Mouse (Mus musculus): Measurements from ENCODE around the gene Pla2r1. TPM values are rescaled to one million over a fixed set of nuclear protein-coding genes. Genes with fewer than 3 reads are reported as not detected.

Gene Pla2r1
- polyA plus RNA-seq, 2 experiments: 1.0 to 1.1 TPM

DNA sequence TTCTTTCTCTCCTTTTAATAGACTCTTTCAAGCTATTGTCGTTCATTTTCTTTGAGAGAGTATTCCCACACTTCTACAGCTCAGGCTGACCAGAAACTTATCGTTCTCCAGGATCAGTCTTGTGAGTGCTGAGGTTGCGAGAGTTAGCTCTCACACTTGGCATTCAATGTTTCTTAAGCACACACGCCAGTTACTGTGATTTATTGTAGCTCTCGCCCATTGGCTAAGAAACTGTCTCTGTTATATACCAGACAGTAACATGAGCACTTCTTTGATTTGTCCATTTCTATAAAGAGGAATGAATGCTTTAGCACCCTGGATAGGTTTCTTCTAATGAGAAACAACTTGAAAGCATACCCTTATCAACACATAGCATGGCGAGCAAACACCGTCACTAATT lies 185.2 kb downstream of the Pla2r1 start:
- TF ChIP-seq POLR2A (IDR thresholded peaks at IDR 0.05; ENCODE audit: borderline replicate concordance, extremely low read depth, insufficient read depth, insufficient read length): no peak
- 88% methylated on average over 7 of the region's 7 CpGs for WGBS
- no peaks in the 10 kb centered on the region for H3K36me3 ChIP-seq (ENCODE audit: control insufficient read depth, insufficient read depth, low read length)
- ATAC-seq (ENCODE audit: low FRiP score, low read depth) (no peak), DNase-seq (ENCODE audit: low spot score) (no peak)
- no peak overlapping the region for H3K4me2 ChIP-seq (replicated peaks; ENCODE audit: low read depth, low read length, severe bottlenecking)
- H3K27ac ChIP-seq (replicated peaks; ENCODE audit: low read depth, low read length): no peak overlapping the region
- H3K4me3 ChIP-seq (replicated peaks; ENCODE audit: low read length): no peak overlapping the region
- no peak overlapping the region for H3K9ac ChIP-seq (ENCODE audit: low read depth, low read length, severe bottlenecking)
- no peaks in the 10 kb centered on the region for H3K9me3 ChIP-seq (ENCODE audit: control insufficient read depth, low read length)
- H3K4me1 ChIP-seq (ENCODE audit: control insufficient read depth, insufficient read depth, low read length): no peaks in the 10 kb centered on the region
- no peaks in the 10 kb centered on the region for H3K27me3 ChIP-seq (ENCODE audit: control insufficient read depth, insufficient read depth, low read length)

Other genes starting within 250 kb of the Pla2r1 start
- gene Ly75, start 170.0 kb downstream of the Pla2r1 start, polyA plus RNA-seq (2012; rRNA removed): 1.3 TPM in 2 replicates
- gene Ly75, start 170.0 kb downstream of the Pla2r1 start, polyA plus RNA-seq (2014; fragmentation: Nextera tagmentation; extraction: Ambion mirVana): 1.0 and 1.5 TPM in 2 replicates
- 1.8 and 2.6 TPM in 2 replicates for gene Itgb6, start 169.3 kb upstream of the Pla2r1 start, polyA plus RNA-seq (2012; rRNA removed)
- 2.7 and 3.3 TPM in 2 replicates for gene Itgb6, start 169.3 kb upstream of the Pla2r1 start, polyA plus RNA-seq (2014; fragmentation: Nextera tagmentation; extraction: Ambion mirVana)